Mouse (Mus musculus) neural tube, embryonic 12.5 days (tissue): ENCODE measurements around the gene LTO1. TPM values are rescaled to one million over a fixed set of nuclear protein-coding genes. Genes with fewer than 3 reads are reported as not detected.

Experiments used
- ATAC-seq: fragments of 200-750 bp; cut with Nextera tagmentation; 2 replicates; pipeline ENCODE4 v1.8.0; 2017; ENCODE audit warnings: low read depth, mild to moderate bottlenecking, moderate TSS enrichment, moderate library complexity; ENCODE audit not compliant: low FRiP score
- H3K27ac ChIP-seq: fragments of 300-500 bp; sonication (generic); 2 replicates; pipeline ENCODE4 v1.5.1; 2016
- H3K27me3 ChIP-seq: fragments of 300-500 bp; sonication (generic); replicated peaks from 2 replicates; pipeline ENCODE4 v1.6.1; 2016; ENCODE audit warnings: mild to moderate bottlenecking
- H3K36me3 ChIP-seq: fragments of 300-500 bp; sonication (generic); 2 replicates; pipeline ENCODE4 v1.6.1; 2016; ENCODE audit warnings: mild to moderate bottlenecking
- H3K4me1 ChIP-seq: fragments of 300-500 bp; sonication (generic); 2 replicates; pipeline ENCODE4 v1.6.1; 2016
- H3K4me2 ChIP-seq: fragments of 300-500 bp; sonication (generic); replicated peaks from 2 replicates; pipeline ENCODE4 v1.6.1; 2016; ENCODE audit warnings: mild to moderate bottlenecking
- H3K4me3 ChIP-seq: fragments of 300-500 bp; sonication (generic); 2 replicates; pipeline ENCODE4 v1.5.1; 2016
- H3K9ac ChIP-seq: fragments of 300-500 bp; sonication (generic); 2 replicates; pipeline ENCODE4 v1.6.1; 2016; ENCODE audit warnings: mild to moderate bottlenecking
- H3K9me3 ChIP-seq: fragments of 300-500 bp; sonication (generic); 2 replicates; pipeline ENCODE4 v1.6.1; 2016; ENCODE audit warnings: mild to moderate bottlenecking
- WGBS: fragments of 180-500 bp; shearing (Covaris S2); methylation state at CpG from one replicate; pipeline ENCODE4 v1.1.7; 2016; 5-methylcytosine and 5-hydroxymethylcytosine counted together
- polyA plus RNA-seq: library from polyadenylated mRNA; unstranded; fragments of >200 nt; fragmentation: Nextera tagmentation; extraction: Ambion mirVana; gene quantifications from 2 replicates; pipeline ENCODE4 v1.2.1, GENCODE M21; 2016

Gene LTO1
- polyA plus RNA-seq, 1 experiment from 2014 or later = 36.7 TPM

DNA sequence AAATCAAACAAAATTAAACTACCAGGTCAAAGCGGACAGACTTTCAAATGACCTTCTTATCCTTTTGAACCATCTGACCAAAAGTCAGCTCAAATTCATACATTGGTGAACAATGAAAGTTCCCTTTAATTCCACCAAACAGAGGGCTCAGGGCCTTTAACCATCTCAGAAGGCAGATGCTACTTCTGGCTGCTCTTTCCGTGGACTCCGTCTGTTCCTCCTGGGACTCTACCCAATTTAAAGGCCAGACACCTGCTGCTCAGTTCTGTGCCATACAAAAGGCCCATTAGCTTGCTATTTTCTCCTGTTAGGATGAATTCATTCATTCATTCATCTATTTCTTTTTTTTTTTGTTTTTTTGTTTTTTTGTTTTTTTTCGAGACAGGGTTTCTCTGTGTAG is 2.0 kb upstream of the LTO1 start:
- H3K4me2 ChIP-seq = no peak overlapping the region
- WGBS = 59% methylated on average over 4 of the region's 4 CpGs
- ATAC-seq = no peak
- H3K4me1 ChIP-seq = peaks cover 10% of the 10 kb centered on the region
- peaks cover 8% of the 10 kb centered on the region for H3K36me3 ChIP-seq
- no peaks in the 10 kb centered on the region for H3K9me3 ChIP-seq
- no peak overlapping the region for H3K27ac ChIP-seq
- H3K27me3 ChIP-seq = no peaks in the 10 kb centered on the region; the same call in 1 of the 2 replicates
- H3K4me3 ChIP-seq = no peak overlapping the region
- H3K9ac ChIP-seq = no peak overlapping the region

GRCm38 (mm10) chr7:144914296-144914947 is 478 bp upstream of the LTO1 start:
- no peak overlapping the region for H3K27ac ChIP-seq
- H3K4me2 ChIP-seq = peak overlapping the region; percentile 95
- peaks cover 10% of the 10 kb centered on the region for H3K4me1 ChIP-seq
- no peaks in the 10 kb centered on the region for H3K9me3 ChIP-seq
- peak overlapping the region; percentile 79 for H3K4me3 ChIP-seq
- H3K9ac ChIP-seq = peak overlapping the region; percentile 78; the same call in 1 of the 2 replicates
- 9% methylated on average over 17 of the region's 17 CpGs for WGBS
- peak; percentile 90 for ATAC-seq
- H3K27me3 ChIP-seq = no peaks in the 10 kb centered on the region; the same call in 1 of the 2 replicates
- peaks cover 21% of the 10 kb centered on the region for H3K36me3 ChIP-seq

- Histone ChIP-seq H3K4me3 (no peak overlapping the region), H3K36me3 (peaks cover 47% of the 10 kb centered on the region), H3K4me2 (no peak overlapping the region), H3K27ac (no peak overlapping the region), H3K27me3 (no peaks in the 10 kb centered on the region), H3K4me1 (peaks cover 10% of the 10 kb centered on the region), H3K9me3 (no peaks in the 10 kb centered on the region), H3K9ac (no peak overlapping the region)
- ATAC-seq = no peak
- WGBS = 78% methylated on average over 1 of the region's 1 CpGs
Observed at GRCm38 (mm10) chr7:144918823-144919222, 3.9 kb downstream of the LTO1 start.

GRCm38 (mm10) chr7:144927591-144927990 is 12.7 kb downstream of the LTO1 start:
- Histone ChIP-seq H3K27ac (no peak overlapping the region), H3K4me1 (peaks cover 8% of the 10 kb centered on the region; the same call in 1 of the 2 replicates), H3K9ac (no peak overlapping the region), H3K4me3 (no peak overlapping the region), H3K9me3 (no peaks in the 10 kb centered on the region), H3K36me3 (peaks cover 20% of the 10 kb centered on the region), H3K4me2 (no peak overlapping the region), H3K27me3 (no peaks in the 10 kb centered on the region)
- 87% methylated on average over 2 of the region's 2 CpGs for WGBS
- no peak for ATAC-seq

GRCm38 (mm10) chr7:144928009-144928888 is 13.3 kb downstream of the LTO1 start:
- Histone ChIP-seq H3K36me3 (peaks cover 27% of the 10 kb centered on the region), H3K4me1 (peaks cover 8% of the 10 kb centered on the region; the same call in 1 of the 2 replicates), H3K27me3 (no peaks in the 10 kb centered on the region), H3K9ac (no peak overlapping the region), H3K4me3 (no peak overlapping the region), H3K9me3 (no peaks in the 10 kb centered on the region), H3K27ac (no peak overlapping the region), H3K4me2 (no peak overlapping the region)
- ATAC-seq = no peak
- WGBS = 86% methylated on average over 4 of the region's 4 CpGs

- H3K9me3 ChIP-seq = no peaks in the 10 kb centered on the region
- H3K4me2 ChIP-seq = no peak overlapping the region
- H3K9ac ChIP-seq = no peak overlapping the region
- 84% methylated on average over 6 of the region's 6 CpGs for WGBS
- H3K27ac ChIP-seq = no peak overlapping the region
- H3K4me1 ChIP-seq = peaks cover 8% of the 10 kb centered on the region; the same call in 1 of the 2 replicates
- peaks cover 29% of the 10 kb centered on the region for H3K36me3 ChIP-seq
- H3K27me3 ChIP-seq = no peaks in the 10 kb centered on the region
- no peak overlapping the region for H3K4me3 ChIP-seq
- no peak for ATAC-seq
Observed at GRCm38 (mm10) chr7:144928889-144929210, 13.9 kb downstream of the LTO1 start.

DNA sequence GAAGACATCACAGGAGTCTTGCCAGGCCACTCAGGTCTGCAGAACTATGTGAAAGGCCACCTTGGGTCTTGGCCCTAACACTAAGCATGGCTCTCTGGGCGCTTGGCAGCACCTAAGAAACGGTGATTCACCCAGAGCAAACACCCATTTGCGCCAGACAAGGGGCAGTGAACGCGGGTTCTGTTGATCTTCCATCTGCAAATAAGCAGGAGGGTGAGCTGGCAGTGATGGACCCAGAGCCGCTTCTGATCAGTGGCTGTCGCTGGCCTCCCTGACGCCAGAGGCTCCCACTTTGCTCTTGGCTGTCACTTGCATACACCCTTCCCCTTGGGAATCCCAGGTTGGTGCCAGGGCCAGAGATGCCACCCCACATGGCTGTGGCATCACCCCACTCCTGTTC is 14.6 kb downstream of the LTO1 start:
- Histone ChIP-seq H3K9ac (no peak overlapping the region), H3K9me3 (no peaks in the 10 kb centered on the region), H3K4me3 (no peak overlapping the region), H3K4me2 (no peak overlapping the region), H3K4me1 (peaks cover 8% of the 10 kb centered on the region; the same call in 1 of the 2 replicates), H3K36me3 (peaks cover 31% of the 10 kb centered on the region), H3K27me3 (no peaks in the 10 kb centered on the region), H3K27ac (no peak overlapping the region)
- ATAC-seq = no peak
- WGBS = 86% methylated on average over 8 of the region's 8 CpGs

- Histone ChIP-seq H3K4me1 (peaks cover 8% of the 10 kb centered on the region; the same call in 1 of the 2 replicates), H3K9me3 (no peaks in the 10 kb centered on the region), H3K4me3 (no peak overlapping the region), H3K27ac (no peak overlapping the region), H3K9ac (no peak overlapping the region), H3K4me2 (no peak overlapping the region), H3K36me3 (peaks cover 32% of the 10 kb centered on the region), H3K27me3 (no peaks in the 10 kb centered on the region)
- no peak for ATAC-seq
- 59% methylated on average over 5 of the region's 5 CpGs for whole genome bisulfite sequencing
Observed at GRCm38 (mm10) chr7:144929931-144930330, 15.0 kb downstream of the LTO1 start.

DNA sequence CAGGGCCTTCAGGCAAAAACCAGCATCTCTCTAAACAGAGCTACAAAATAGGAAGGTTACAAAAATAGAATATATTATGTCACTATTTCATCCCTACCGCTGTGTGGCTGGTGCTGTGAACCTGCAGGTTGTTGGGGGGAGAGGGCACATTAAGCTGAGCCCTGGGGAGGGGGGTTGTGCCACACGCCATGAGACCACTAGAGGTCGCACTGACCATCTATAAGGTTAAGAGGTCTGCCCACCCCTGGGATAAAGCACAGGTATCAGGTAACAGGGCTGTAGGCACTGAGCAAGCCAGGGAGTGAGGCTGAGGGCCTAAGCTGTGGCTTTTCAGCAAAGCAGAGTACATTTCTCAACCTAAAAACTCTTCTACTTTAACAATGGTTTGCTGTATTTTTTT is 16.9 kb downstream of the LTO1 start:
- Histone ChIP-seq H3K36me3 (peaks cover 40% of the 10 kb centered on the region), H3K27me3 (no peaks in the 10 kb centered on the region), H3K4me2 (no peak overlapping the region), H3K4me1 (peaks cover 20% of the 10 kb centered on the region), H3K4me3 (no peak overlapping the region), H3K27ac (no peak overlapping the region), H3K9ac (no peak overlapping the region), H3K9me3 (no peaks in the 10 kb centered on the region)
- 21% methylated on average over 3 of the region's 3 CpGs for WGBS
- ATAC-seq = no peak

DNA sequence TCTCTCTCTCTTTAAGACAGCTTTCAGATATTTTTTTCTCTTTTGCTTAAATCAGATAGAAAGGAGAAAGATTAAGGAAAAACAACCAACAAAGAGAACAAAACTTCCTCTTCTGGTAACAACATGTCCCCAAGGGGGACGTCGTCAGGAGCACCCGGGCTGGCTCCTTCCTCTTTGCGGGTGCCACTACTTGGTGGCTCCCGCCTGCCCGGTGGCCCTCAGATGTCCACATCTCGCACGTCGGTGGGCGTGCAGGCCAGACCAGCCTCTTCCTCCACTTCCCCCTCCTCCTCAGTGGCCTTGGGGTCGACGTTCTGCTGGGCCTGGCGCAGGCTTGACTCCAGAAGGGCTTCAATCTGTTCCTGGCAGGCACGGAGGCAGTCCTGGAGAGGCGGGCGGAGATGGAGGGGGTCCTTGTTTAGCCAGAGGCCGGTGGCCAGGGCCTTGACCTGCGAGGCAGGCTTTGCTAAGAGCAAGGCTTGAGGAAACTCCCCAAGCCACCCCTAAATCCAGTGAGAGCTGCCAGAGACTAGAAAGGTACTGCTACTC is 17.6 kb downstream of the LTO1 start:
- ATAC-seq = no peak
- no peaks in the 10 kb centered on the region for H3K27me3 ChIP-seq
- WGBS = 79% methylated on average over 18 of the region's 18 CpGs
- peak overlapping the region; percentile 21; the same call in 1 of the 2 replicates for H3K9ac ChIP-seq
- no peak overlapping the region for H3K4me2 ChIP-seq
- H3K27ac ChIP-seq = no peak overlapping the region
- H3K4me3 ChIP-seq = no peak overlapping the region
- no peaks in the 10 kb centered on the region for H3K9me3 ChIP-seq
- peaks cover 39% of the 10 kb centered on the region for H3K36me3 ChIP-seq
- peaks cover 25% of the 10 kb centered on the region for H3K4me1 ChIP-seq

DNA sequence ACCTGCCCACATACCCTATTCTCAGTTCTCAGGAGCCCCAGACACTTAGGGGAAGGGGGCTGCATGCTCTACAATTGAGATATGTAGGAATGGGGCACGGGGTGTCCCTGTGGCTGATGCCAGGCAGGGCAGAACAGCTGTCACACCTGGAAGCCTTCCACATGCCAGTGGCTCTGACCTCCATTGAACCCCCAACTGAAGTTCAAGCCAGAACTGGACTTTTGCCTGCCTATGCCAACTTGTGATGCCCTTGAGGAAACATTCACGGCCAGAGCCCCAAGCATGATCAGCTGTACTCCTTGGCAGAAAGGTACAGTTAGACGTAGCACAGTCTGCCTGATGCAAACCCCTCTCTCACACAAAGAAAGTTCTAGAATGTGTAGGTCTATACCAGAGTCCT is 18.4 kb downstream of the LTO1 start:
- Histone ChIP-seq H3K4me1 (peaks cover 28% of the 10 kb centered on the region), H3K36me3 (peaks cover 37% of the 10 kb centered on the region)
- ATAC-seq = no peak

GRCm38 (mm10) chr7:144933796-144934195 is 18.9 kb downstream of the LTO1 start:
- Histone ChIP-seq H3K36me3 (peaks cover 37% of the 10 kb centered on the region), H3K4me1 (peaks cover 28% of the 10 kb centered on the region), H3K27me3 (0 out of 2 replicates have a peak, but pooled peaks cover under 1% of the 10 kb centered on the region), H3K4me3 (no peak overlapping the region), H3K4me2 (no peak overlapping the region), H3K9me3 (no peaks in the 10 kb centered on the region), H3K27ac (no peak overlapping the region), H3K9ac (0 out of 2 replicates have a peak overlapping the region, but pooled peaks have one; percentile 17)
- WGBS = 92% methylated on average over 8 of the region's 8 CpGs
- no peak for ATAC-seq

More for the DNA sequence above, 18.4 kb downstream of the LTO1 start:
- no peaks in the 10 kb centered on the region for H3K9me3 ChIP-seq
- H3K9ac ChIP-seq = no peak overlapping the region
- H3K4me2 ChIP-seq = no peak overlapping the region
- H3K27me3 ChIP-seq = no peaks in the 10 kb centered on the region
- WGBS = 91% methylated on average over 3 of the region's 3 CpGs
- no peak overlapping the region for H3K4me3 ChIP-seq
- no peak overlapping the region for H3K27ac ChIP-seq
